Mouse (Mus musculus): Measurements from ENCODE around the gene Max.

Max gene

GRCm38 (mm10) chr12:76957688-76958087 is 4.3 kb downstream of the Max start:
- DNase-seq (ENCODE audit: low read depth, low spot score), result no peak

DNA sequence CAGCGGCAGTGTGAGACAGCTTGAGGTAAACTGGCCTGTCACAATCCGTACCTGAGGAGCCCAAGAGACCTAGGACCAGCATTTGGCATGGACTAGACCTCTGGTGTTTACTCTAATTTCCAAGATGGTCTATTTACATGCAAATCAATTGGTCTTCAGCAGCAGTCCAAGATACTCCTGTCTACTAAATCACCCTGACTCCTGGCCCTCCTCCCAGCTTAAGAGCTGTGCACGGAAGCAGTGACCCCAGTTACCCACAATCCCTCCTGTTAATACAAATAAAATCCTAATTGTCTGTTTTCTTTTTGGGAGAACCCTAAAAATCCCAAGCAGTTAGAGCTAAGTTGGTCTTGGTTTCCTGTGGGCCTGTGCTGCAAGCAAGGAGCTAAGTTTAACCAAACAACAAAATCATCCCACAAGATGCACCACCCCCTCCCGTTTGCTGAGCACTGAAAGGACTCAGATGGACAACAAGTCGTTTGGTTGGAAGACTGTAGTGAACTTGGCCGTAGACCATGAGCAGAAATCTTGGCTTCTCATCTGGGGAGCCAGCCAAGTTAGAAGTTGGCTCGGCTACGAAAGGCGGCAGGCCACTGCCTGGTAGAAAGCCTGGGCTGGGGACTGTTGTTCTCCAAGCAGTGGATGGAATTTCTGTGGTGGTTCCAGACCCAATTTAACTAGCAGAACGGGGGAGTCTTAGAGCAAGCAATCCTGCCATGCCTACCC is 7.1 kb downstream of the Max start:
- peak; percentile 51 for DNase-seq (ENCODE audit: low read depth, low spot score)

GRCm38 (mm10) chr12:76953750-76954363 is 8.1 kb downstream of the Max start:
- DNase-seq (ENCODE audit: low read depth, low spot score), result no peak

DNA sequence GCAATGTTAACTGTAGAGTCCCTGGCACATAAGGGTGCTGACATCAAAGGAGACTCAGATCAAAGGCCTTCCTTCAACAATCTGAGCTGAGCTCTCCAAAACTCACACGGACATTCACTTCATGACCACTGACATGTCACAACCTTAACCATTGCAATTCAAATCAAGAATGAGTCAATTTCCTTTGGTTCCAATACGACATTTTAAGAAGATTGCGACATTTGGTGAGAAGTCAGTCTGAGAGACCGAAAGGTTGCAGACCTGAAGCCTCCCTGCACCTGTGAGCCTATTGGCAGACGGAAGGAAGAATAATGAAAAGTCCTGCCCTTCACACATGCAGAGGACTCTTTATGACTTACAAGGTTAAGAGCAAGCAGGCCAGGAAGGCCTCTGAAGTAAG is 11.7 kb downstream of the Max start:
- no peak for DNase-seq (ENCODE audit: low read depth, low spot score)

GRCm38 (mm10) chr12:76948781-76949180 is 13.2 kb downstream of the Max start:
- no peak for DNase-seq (ENCODE audit: low read depth, low spot score)

DNA sequence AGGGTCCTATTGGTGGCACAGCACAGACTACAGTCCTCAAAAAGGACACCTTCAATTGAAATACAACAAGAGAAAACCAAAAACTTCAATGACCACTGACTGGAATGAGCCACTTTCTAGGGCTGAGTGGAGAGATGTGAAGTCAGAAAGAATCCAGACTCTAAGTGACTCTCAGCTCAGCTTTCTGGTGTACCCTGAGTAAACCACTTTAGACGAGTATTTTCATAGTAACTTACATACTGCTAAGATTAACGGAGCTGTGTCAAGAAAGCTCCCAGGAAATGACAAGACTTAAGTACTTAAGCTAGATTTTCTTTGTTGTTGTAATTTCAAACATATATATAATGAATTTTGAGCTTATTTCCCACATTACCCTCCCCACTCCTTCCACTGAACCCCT is 13.8 kb downstream of the Max start:
- DNase-seq (ENCODE audit: low read depth, low spot score), result no peak

DNA sequence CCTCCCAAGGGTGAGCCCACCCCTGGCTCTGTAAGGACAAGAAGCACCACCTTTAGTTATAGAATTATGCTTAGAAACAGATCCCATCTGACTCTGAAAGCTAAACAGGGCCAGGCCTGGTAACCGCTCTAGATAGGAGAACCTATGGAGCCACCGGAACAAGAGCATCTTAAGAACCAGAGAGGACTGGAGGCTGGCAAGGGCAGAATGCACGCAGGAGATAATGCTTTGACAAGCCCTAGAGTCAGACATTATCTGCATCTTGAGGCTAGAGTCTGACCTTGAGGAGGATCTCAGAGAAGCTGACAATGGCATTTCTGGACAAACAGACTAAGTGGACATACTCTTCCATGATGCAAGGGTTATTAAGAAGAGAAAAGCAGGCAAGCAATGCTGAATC is 14.5 kb downstream of the Max start:
- DNase-seq (ENCODE audit: low read depth, low spot score), result no peak

DNA sequence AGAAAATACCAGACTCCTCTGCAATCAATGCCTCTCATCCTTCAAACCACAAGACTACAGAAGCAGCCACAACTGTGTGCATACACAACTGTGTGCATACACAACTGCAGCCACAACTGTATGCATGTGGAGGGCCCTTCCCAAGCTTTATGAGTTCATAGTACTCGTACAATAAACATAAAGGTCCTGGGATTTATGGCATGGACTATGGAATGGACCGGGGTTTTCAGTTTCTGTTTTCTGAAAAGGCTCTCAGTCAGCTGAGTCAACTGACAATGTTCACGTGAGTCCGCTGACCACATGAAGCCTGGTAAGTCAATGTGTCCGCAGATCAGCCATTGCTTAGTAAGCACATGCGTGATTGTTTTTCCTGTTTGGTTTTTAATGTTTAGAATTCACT is 18.5 kb downstream of the Max start:
- no peak for DNase-seq (ENCODE audit: low read depth, low spot score)

GRCm38 (mm10) chr12:76943046-76943445 is 19.0 kb downstream of the Max start:
- DNase-seq (ENCODE audit: low read depth, low spot score), result no peak

- peak; percentile 39 for DNase-seq (ENCODE audit: low read depth, low spot score)
Measured at GRCm38 (mm10) chr12:76942476-76942875, 19.5 kb downstream of the Max start.

DNA sequence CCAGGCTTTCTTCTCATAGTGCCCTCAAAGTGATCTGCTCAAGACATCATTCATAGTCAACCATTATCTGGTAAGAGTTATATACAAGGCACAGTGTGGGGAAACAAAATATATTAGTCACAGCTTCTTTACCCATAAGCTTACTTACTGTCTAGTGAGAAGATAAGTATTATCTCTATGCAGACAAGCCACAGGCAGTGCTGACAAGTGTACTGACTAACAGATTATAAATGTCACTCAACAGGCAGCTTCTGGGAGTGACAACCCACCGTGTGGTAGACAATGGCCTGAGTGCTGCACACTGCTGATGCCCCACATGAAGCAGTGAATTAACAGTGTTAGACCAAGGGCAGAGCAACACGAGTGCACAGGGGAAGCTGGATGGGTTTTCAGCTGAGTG is 20.5 kb downstream of the Max start:
- DNase-seq (ENCODE audit: low read depth, low spot score), result no peak

DNA sequence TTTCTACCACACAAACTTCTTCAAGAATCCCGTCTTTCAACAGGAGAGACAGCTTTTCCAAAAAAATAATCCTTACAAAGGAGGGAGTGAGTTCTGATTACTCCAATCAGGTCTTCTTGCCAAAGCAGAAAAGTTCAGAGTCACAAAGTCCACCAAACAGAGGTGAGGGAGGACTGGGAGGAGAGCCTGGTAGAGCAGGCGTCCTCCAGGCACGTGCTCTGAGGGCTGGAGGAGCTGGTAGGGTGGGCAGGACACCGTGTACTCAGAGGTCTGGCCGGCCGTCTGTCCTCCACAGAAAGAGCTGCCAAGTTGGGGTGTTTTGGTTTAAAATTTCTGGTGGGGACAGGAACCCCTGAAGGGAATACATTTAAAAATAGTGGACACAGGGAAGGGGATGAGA is 24.0 kb downstream of the Max start:
- DNase-seq (ENCODE audit: low read depth, low spot score), result no peak

GRCm38 (mm10) chr12:76936211-76936610 is 25.8 kb downstream of the Max start:
- DNase-seq (ENCODE audit: low read depth, low spot score), result no peak

GRCm38 (mm10) chr12:76934438-76934837 is 27.6 kb downstream of the Max start:
- no peak for DNase-seq (ENCODE audit: low read depth, low spot score)

DNA sequence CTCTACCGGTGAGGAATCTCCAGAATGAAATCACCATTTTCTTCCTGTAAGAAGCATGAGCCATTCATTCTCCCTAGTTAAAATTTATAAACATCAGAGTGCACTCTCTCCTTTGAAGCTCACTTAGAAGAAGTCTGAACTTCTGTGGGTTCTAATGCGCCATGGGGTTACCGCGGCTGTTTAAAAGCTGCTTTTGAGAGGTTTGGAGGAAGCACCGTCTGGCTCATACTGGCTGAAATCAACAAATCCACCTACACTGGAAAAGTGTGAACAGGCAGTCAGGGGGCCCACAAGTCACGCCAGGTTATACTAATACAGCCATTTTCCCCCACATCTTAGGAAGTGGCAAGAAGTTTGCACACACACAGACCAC is 29.3 kb downstream of the Max start:
- no peak for DNase-seq (ENCODE audit: low read depth, low spot score)

- no peak for DNase-seq (ENCODE audit: low read depth, low spot score)
Measured at GRCm38 (mm10) chr12:76931739-76932687, 30.0 kb downstream of the Max start.

GRCm38 (mm10) chr12:76930177-76930576 is 31.8 kb downstream of the Max start:
- no peak for DNase-seq (ENCODE audit: low read depth, low spot score)

DNA sequence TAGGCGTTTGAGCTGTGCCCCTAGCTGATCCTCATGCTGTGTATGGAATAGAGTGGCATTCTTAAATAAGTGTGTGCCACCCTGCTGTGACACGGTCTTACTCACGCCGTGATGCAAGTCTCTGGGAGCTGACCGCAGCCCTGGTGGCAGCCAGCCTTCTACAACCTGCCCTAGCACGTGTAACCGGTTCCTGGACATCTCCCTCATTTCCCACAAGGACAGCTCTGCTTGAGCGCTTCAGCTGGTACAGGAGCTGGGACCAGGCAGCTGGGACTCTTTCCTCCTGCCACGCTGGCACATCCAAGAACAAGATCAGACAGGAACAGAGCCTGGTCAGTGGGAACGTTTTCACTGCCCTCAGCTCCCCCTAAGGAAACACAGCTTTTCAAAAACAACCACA is 34.5 kb downstream of the Max start:
- DNase-seq (ENCODE audit: low read depth, low spot score), result no peak

GRCm38 (mm10) chr12:76927012-76927411 is 35.0 kb downstream of the Max start:
- no peak for DNase-seq (ENCODE audit: low read depth, low spot score)

DNA sequence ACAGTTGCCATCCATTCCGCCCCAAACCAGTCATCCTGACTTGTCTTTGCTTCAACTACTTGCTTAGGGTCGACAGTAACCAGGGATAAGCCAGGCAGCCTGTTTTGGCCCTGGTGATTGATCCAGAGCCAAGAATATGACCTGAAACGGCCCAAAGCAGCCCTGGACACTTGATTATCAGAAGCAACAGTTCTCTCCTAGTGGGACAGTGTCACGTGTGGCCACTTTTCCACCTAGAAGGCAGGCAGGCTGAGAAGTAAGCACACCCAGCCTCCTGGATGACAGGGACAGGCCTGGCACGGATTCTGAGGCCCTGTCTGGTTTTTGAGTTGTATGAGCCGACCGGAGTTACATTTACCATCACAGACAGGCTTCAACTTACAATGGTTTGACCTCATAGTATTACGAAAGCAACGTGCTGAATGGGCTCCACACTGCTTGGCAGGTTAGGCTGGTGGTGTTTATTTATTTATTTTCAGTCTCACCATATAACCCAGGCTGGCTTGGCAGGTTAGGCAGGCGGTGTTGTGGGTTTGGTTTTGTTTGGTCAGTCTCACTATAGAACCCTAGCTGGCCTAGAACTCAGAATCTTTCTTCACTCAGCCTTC is 35.6 kb downstream of the Max start:
- DNase-seq (ENCODE audit: low read depth, low spot score), result no peak

DNA sequence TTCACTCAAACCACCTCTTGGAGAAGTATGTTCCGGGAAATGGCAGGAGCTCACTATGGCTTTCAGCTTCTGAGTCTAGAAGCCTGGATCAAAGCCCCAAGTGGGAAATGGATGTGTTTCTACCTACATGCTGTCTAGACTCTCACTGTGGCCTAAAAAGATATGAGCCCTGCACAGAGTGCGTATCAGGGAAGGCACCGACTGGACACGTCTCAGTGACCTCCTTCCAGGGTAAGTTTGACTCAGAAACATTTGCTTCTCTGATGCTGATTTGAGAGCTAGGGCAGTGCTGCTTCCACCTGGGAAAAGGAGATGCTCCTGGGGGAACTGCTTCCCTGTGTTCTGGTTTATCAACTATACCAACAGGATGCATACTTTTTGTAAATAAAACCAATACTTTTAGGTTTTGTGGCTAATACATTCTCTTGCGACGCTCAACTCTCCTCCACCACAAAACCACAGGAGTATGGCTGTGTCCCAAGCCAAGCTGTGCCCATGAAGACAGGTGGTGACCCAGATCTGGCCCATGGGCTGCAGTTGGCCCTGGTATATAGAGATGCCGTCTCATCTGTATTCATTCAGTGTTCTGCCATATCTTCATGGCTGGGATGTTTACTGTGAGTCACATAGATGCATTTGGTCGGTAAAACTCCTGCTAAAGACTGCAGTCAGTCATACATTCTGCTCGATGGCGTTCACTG is 36.9 kb downstream of the Max start:
- no peak for DNase-seq (ENCODE audit: low read depth, low spot score)

All from telencephalon, adult 2 months (tissue).